Mouse (Mus musculus): ENCODE data around the gene Adpgk.
"Not testable (repeated sequence)": the region's sequence is repeated elsewhere in the genome, so short reads cannot be mapped to it uniquely, and the experiment has no call there.

The Adpgk gene

GRCm38 (mm10) chr9:59289529-59290115 is 1.7 kb upstream of the Adpgk start:
- no peak for DNase-seq (ENCODE audit: low read depth, low spot score)

DNA sequence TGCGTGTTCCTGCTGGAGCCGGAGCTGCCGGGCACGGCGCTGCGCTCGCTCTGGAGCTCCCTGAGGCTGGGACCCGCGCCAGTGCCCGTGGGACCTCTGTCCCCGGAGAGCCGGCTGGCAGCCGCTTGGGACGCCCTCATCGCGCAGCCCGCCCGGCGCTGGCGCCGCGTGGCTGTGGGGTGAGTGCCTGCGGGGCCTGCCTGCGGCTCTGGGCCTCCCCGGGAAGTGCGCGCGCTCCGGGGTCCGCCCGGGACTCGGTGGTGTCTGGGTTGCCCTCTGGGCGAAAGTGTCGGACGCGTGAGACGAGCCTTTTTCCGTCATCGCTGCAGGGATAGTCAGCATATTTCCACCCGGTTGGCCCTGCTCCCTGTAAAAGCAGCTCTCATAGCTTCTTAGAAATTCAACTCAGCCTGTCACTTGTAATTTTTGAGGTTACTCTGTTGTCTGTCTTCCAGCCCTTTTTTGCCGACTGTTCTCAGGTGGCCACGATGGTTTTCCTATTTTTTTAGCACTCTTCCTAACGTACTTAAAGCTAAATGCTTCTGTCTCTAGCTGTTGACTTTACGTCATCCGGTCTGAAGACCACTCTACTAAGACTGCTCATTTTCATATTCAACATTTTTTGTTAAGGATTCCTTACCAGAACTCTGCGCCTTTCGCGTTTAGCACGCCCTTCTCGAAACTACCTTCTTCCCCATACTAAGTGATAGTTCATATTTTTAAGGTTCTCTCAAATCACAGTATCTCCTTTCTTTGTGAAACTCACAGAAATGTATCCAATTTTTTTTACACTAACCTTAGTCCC is 532 bp downstream of the Adpgk start:
- no peak for DNase-seq (ENCODE audit: low read depth, low spot score)

- DNase-seq (ENCODE audit: low read depth, low spot score): no peak
These were observed 1.1 kb downstream of the Adpgk start for GRCm38 (mm10) chr9:59292493-59292875.

GRCm38 (mm10) chr9:59296419-59296818 is 5.1 kb downstream of the Adpgk start:
- DNase-seq (ENCODE audit: low read depth, low spot score): no peak

- DNase-seq (ENCODE audit: low read depth, low spot score): no peak
These were observed 16.5 kb downstream of the Adpgk start for GRCm38 (mm10) chr9:59307890-59308289.

GRCm38 (mm10) chr9:59310582-59311283 is 19.4 kb downstream of the Adpgk start:
- no peak for DNase-seq (ENCODE audit: low read depth, low spot score)

DNA sequence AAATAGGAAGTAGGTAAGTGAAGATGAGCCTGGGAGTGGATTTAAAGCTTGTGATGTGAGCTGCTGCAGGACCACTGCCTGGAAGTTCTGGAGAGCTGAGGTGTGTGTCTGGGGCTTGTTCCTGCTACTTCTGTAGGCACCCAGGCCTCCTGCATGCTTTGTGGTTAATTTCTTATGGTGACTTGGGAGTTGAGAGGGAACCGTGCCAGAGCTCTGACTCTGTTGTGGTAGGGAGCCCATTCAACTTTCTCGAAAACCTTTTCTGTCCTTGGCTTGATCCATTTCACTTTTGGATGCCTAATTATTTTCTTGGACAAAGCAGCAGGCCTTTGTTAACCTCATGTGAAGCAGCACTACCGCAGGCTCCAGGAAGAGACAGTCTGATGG is 19.9 kb downstream of the Adpgk start:
- no peak for DNase-seq (ENCODE audit: low read depth, low spot score)

- DNase-seq (ENCODE audit: low read depth, low spot score): no peak
These were observed 24.8 kb downstream of the Adpgk start for GRCm38 (mm10) chr9:59316206-59316605.

DNA sequence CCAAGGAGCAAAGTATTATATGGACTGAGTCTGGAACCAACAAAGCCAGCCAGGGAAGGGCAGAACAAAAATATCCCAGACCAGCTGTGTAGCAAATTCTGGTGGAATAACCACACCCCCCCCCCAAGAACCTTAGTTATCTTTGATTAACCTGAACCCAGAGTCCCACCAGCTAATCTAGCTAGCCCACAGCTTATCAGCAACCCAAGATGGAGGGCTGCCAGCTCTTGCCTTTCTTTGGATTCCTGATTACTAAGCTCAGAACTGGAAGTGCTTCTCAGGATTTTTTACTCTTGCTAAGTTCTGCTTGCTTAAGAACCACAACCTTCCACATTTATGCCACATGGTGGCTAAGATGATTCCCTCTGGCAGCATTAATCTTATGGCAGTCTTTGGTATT is 33.0 kb downstream of the Adpgk start:
- DNase-seq (ENCODE audit: low read depth, low spot score): no peak

GRCm38 (mm10) chr9:59330055-59330454 is 38.7 kb downstream of the Adpgk start:
- DNase-seq (ENCODE audit: low read depth, low spot score): no peak

DNA sequence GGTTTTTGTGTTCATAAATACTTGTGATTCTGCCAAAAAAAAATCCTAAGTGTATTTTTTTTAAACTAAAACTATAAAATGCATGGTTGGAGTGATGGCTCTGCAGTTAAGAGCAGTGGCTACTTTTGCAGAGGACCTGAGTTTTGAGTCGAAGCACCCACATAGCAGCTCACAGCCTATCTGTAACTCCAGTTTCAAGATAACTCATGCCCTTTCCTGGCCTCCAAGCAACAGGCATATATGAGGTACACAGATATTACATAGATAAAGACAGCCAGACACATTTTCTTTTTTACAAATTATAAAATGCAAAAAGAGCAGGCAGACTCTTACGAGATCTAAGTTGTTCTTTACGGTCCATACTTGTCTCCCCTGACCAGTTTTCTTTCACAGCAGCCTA is 45.2 kb downstream of the Adpgk start:
- no peak for DNase-seq (ENCODE audit: low read depth, low spot score)

DNA sequence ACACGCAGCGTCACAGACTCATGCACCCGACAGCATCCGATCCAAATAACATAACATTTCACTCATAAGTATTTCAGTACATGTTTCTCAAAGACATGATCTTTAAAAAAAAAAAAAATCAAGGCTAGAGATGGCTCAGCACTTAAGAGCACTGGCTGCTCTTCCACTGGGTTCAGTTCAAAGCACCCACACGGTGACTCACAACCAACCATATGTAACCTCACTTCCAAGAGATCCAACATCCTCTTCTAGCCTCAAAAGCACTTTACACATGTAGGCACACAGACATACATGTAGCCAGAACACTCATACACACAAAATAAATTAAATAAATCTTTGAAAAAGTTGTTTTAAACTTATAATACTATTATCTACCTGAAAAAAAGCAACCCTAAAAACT is 46.5 kb downstream of the Adpgk start:
- DNase-seq (ENCODE audit: low read depth, low spot score): no peak

GRCm38 (mm10) chr9:59338411-59338810 is 47.1 kb downstream of the Adpgk start:
- DNase-seq (ENCODE audit: low read depth, low spot score): no peak

GRCm38 (mm10) chr9:59339107-59339506 is 47.7 kb downstream of the Adpgk start:
- no peak for DNase-seq (ENCODE audit: low read depth, low spot score)

DNA sequence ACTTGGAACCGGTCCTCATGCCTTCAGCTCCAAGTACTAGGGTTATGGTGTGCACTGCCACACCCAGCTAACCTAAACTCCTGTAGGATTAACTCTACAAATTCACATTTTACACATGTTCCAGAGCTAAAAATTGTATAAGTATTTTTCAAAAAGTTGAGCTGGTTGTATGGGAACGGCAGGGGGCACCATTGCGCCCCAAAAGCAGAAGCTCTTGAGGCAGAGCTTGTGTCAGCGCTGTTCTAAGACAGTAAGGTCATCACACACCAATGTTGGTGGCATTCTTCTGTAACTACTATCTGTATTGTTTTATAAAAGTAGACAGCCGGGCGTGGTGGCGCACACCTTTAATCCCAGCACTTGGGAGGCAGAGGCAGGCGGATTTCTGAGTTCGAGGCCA is 48.6 kb downstream of the Adpgk start:
- DNase-seq (ENCODE audit: low read depth, low spot score): no peak

DNA sequence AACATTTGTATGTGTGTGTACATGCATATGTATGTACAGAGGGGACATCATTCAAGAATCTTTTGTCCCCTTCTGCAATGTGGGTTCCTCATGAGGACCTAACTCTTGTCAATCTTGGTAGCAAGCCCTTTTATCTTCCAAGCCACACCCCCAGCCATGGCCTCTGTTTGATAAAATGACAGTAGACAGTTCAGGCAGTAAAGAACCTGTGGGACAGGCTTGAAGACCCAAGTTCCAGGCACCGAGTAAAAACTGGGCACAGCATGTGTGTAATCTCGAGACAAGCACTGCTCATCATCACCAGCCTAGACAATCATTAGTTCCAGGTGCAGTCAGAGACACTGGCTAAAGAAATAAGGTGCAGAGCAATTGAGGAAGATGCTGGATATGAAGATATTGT is 54.8 kb downstream of the Adpgk start:
- no peak for DNase-seq (ENCODE audit: low read depth, low spot score)

DNA sequence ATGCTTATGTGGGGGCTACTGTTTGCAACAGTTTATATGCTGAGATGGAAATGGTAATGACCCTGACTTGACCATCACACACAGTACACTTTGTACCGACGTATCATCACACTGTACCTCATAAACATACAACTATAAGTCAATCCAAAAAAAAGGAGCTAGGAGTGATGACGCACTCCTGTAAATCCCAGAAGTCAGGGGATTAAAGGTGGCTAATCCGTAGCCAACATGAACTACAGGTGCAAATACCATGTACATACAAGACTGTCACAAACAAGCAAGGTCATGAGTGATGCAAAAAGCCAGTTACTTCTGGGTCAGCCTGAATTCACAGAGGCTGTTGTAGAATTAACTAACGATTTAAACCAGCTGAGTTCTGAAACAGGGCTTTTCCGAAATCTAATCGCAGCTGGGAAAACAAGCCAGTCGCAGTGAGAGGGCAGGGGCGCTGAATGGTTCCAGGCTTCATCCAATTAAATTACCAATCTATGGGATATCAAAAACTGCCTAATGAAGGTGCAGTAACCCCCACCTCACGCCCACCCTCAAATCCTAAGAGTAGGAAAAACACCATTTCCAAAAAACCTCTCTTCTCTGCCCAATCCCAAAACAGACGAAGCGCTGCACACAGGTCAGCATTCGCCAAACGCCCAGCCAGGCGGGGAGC is 61.4 kb downstream of the Adpgk start:
- no peak for DNase-seq (ENCODE audit: low read depth, low spot score)

- DNase-seq (ENCODE audit: low read depth, low spot score): peak; percentile 85
These were observed 61.9 kb downstream of the Adpgk start, which contains the start of gene Bbs4 for GRCm38 (mm10) chr9:59353253-59353639. Bbs4 (minus strand) TSS chr9:59353508.

DNA sequence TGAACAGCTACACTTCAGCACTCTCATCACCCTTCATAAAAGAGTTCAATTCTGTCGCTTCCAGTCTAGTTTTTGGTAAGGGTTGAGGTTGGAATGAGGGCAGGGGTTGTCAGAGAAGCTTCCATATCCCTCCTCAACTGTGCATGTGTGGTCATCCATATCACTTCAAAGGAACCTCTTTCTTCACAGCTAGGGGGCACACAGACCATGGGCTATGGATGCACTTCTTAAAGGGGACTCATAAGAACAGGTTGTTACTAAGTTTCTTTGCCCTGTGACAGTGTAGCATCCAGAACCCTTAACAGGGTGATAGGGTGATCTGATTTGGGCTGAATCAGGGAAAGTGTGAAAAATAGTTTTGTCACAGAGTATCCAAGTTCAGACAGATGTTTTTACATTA is 66.7 kb downstream of the Adpgk start:
- not testable (repeated sequence) for DNase-seq (ENCODE audit: low read depth, low spot score)

DNA sequence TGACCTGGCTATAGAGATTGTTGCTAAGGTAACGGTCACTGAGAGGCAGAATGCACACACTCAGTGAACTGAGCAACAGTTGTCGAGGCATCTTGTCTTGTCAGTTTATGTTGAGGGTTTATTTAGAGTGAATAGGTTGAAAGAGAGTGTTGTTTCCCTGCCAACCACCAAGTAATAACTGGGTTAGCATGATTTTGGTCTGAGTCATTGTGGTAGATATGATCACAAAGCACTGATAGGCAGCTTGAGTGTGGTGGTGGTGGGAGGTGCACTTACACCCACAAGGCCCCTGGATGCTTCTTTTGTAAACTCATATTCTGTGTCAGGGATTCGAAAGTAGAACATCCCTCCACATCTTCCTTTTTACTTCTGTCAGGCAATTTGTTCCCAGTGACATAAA is 69.1 kb downstream of the Adpgk start:
- DNase-seq (ENCODE audit: low read depth, low spot score): not testable (repeated sequence)

DNA sequence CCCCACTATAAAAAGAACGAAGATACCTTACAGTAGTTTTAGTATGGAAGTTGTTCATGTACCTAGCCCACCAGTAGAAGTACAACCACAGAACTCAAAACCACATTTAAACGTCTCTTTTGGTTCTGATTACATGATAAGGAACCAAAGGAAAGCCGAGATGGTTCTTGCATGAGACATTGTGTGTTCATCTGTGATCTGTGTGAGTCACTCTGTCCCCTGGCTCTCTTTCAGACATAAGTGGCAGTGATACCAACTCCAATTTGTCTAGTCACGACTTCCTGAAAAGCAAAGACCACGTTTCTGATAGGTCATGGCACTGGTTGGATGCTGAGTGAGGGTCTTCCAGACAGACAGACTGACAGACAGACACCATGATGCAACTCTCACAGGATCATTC is 77.9 kb downstream of the Adpgk start:
- no peak for DNase-seq (ENCODE audit: low read depth, low spot score)

DNA sequence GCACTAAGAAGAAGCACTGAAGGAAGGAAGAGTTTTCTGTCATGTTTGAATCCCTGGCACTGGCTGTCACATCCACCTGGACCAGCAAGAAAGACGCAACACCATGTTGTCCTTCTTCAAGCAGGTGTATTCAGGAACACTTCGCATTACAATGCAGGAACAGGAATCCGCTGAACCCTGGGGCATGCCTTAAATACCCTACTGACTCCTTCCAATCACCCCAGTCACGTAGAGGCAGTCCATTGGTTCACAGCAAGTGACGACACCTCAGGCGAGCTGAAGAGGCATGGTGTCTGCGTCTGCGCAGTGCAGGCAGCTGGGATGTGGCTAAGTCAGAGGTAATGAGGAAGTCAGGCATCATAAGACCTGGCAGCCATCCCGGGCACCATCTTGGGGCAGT is 78.3 kb downstream of the Adpgk start:
- DNase-seq (ENCODE audit: low read depth, low spot score): no peak

All from retina, postnatal 7 days (tissue).